Mouse (Mus musculus) liver, postnatal 0 days (tissue): Measurements from ENCODE around the gene Foxi3.

ENCODE experiments used
- CTCF ChIP-seq: sonication (generic); IDR thresholded peaks from 2 replicates; pipeline ENCODE4 v1.5.1; 2016; ENCODE audit warnings: antibody characterized with exemption, low read depth
- EP300 ChIP-seq: IDR thresholded peaks from 2 replicates; pipeline ENCODE4 v1.6.1; 2016; ENCODE audit warnings: antibody characterized with exemption, low read depth, mild to moderate bottlenecking

DNA sequence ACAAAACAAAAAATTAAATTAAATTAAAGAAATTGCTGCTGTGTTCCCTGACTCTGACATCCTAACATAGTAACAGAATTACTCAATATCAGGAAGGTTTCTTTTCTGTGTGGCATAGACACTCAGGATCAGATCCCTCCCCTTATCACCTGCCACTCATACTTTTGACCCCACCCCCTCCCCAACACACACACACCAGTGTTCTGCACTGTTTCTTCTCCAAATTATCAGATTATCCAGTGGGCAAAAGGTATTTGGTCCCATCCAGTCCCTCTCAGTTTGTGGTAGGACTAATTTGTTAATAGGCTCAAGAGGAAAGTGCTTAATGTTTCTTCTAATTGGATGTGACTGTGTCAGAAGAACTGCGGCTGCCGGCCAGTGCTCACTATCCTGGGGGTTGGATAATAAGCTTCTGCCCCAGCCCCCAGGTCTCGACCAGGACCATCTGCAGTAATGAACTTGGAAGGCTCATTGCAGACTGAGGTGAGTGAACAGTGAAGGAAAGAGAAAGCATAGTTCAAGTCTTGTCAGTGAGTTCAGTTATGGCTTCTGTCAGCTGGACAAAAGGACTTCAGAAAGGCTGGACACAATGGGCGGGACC lies 39.9 kb downstream of the Foxi3 start:
- TF ChIP-seq CTCF: no peak
- no peak for TF ChIP-seq EP300
